Mouse (Mus musculus) midbrain, embryonic 14.5 days (tissue): ENCODE data around the gene Pak3. TPM values are rescaled to one million over a fixed set of nuclear protein-coding genes. Genes with fewer than 3 reads are reported as not detected.
"Not testable (repeated sequence)": the region's sequence is repeated elsewhere in the genome, so short reads cannot be mapped to it uniquely, and the experiment has no call there.

Experiments
- ATAC-seq: fragments of 200-750 bp; cut with Nextera tagmentation; 2 replicates; pipeline ENCODE4 v1.8.0; 2017; ENCODE audit warnings: moderate number of reproducible peaks, moderate library complexity; ENCODE audit not compliant: low FRiP score, low TSS enrichment
- DNase-seq: peaks from one replicate; pipeline ENCODE4 v3.0.0-alpha.2; 2015
- H3K27ac ChIP-seq: fragments of 300-500 bp; sonication (generic); replicated peaks from 2 replicates; pipeline ENCODE4 v1.5.1; 2014; ENCODE audit warnings: mild to moderate bottlenecking, low read depth, low read length, moderate library complexity
- H3K27me3 ChIP-seq: fragments of 300-500 bp; sonication (generic); 2 replicates; pipeline ENCODE4 v1.6.1; 2014; ENCODE audit warnings: low read length, control low read depth, mixed read lengths; ENCODE audit not compliant: control insufficient read depth, insufficient read depth
- H3K36me3 ChIP-seq: fragments of 300-500 bp; sonication (generic); 2 replicates; pipeline ENCODE4 v1.6.1; 2014; ENCODE audit warnings: low read length, control low read depth; ENCODE audit not compliant: control insufficient read depth, insufficient read depth
- H3K4me1 ChIP-seq: fragments of 300-500 bp; sonication (generic); 2 replicates; pipeline ENCODE4 v1.6.1; 2014; ENCODE audit warnings: mild to moderate bottlenecking, antibody characterized with exemption, low read length, control low read depth; ENCODE audit not compliant: control insufficient read depth, insufficient read depth
- H3K4me2 ChIP-seq: fragments of 300-500 bp; sonication (generic); 2 replicates; pipeline ENCODE4 v1.6.1; 2014; ENCODE audit warnings: mild to moderate bottlenecking, low read length, moderate library complexity
- H3K4me3 ChIP-seq: fragments of 300-500 bp; sonication (generic); replicated peaks from 2 replicates; pipeline ENCODE4 v1.5.1; 2014; ENCODE audit warnings: low read depth, low read length
- H3K9ac ChIP-seq: fragments of 300-500 bp; sonication (generic); replicated peaks from 2 replicates; pipeline ENCODE4 v1.6.1; 2014; ENCODE audit warnings: mild to moderate bottlenecking, low read length, moderate library complexity
- H3K9me3 ChIP-seq: fragments of 300-500 bp; sonication (generic); 2 replicates; pipeline ENCODE4 v1.6.1; 2016; ENCODE audit warnings: low read length, control low read depth, mixed read lengths; ENCODE audit not compliant: control insufficient read depth
- WGBS: fragments of 180-500 bp; shearing (Covaris S2); extraction: QIAGEN DNeasy Blood & Tissue Kit; methylation state at CpG from one replicate; pipeline ENCODE4 v1.1.7; 2014; 5-methylcytosine and 5-hydroxymethylcytosine counted together
- polyA plus RNA-seq: library from polyadenylated mRNA; unstranded; fragments of >200 nt; fragmentation: Nextera tagmentation; extraction: Ambion mirVana; gene quantifications from 2 replicates; pipeline ENCODE4 v1.2.1, GENCODE M21; 2014

Pak3 gene
- 211 and 249 TPM in 2 replicates for polyA plus RNA-seq

- peak within 1 kb of the TSS; percentile 46 for H3K4me3 ChIP-seq
- peak within 1 kb of the TSS; percentile 72 for H3K9ac ChIP-seq
- H3K4me2 ChIP-seq: peak within 1 kb of the TSS; percentile 55
- DNase-seq (peak; percentile 73), ATAC-seq (peak; percentile 81)
- no peaks in the 10 kb centered on the region for H3K36me3 ChIP-seq
- H3K27me3 ChIP-seq: no peaks in the 10 kb centered on the region
- WGBS: 24% methylated on average over 23 of the region's 23 CpGs
- peak within 1 kb of the TSS; percentile 95 for H3K27ac ChIP-seq
- no peaks in the 10 kb centered on the region for H3K9me3 ChIP-seq
- no peaks in the 10 kb centered on the region for H3K4me1 ChIP-seq
Observed at GRCm38 (mm10) chrX:143518168-143518901, at the start of gene Pak3. Gene Pak3 (plus strand): TSS chrX:143518591.

DNA sequence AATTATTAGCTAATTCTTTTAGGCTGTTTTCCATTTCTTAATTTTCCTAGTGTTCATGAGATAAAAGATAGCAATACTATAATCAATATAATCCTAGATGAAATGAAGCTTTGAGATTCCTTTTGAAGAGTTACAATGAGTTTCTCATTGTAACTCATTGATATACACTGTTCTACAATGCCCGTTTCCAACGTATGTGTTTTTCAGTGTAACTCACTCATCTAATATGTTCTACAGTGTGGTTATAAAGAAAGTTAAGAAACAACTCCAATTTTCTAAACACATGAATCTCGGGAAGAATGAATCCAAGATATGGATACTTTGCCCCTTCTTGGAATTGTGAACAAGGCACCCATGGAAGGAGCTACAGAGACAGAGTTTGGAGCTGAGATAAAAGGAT lies 35.5 kb upstream of the Pak3 start:
- WGBS: 68% methylated on average over 3 of the region's 3 CpGs
- no peak overlapping the region for H3K4me3 ChIP-seq
- no peak overlapping the region for H3K27ac ChIP-seq
- no peaks in the 10 kb centered on the region for H3K27me3 ChIP-seq
- DNase-seq (peak; percentile 100), ATAC-seq (peak; percentile 100)
- no peaks in the 10 kb centered on the region for H3K9me3 ChIP-seq
- no peaks in the 10 kb centered on the region for H3K36me3 ChIP-seq
- no peaks in the 10 kb centered on the region for H3K4me1 ChIP-seq
- H3K9ac ChIP-seq: no peak overlapping the region
- H3K4me2 ChIP-seq: no peak overlapping the region

DNA sequence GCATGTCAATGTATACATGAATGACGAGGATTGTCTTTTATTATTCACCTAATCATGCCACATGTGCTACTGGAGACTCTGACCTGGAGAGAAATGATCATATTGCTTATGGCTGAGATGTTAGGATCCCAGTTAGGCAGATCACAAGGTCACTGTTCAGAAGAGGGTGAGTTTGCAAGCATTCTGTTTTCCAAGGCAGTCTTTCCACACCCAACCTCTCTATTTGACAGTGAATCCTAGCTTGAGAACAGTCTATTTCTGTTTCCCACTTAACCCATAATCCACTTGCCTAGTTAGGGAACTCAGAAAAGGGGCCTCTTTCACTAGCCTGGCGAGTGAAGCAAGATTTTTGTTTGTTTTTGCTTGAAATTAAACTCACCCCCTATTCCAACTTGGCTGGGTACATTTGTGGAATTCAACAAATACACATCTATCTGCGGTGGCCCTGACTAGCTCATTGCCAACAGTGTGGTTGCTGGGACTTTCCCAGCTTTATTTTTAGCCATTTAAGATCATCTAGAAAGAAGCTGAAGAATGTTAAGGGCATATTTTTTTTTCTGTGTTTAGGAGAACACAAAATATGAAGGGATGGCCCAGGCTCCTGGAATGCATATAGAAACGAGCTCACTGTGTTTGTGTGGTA lies 17.2 kb upstream of the Pak3 start:
- Histone ChIP-seq H3K27ac (no peak overlapping the region), H3K4me2 (no peak overlapping the region), H3K9ac (no peak overlapping the region), H3K27me3 (no peaks in the 10 kb centered on the region), H3K4me3 (no peak overlapping the region), H3K4me1 (no peaks in the 10 kb centered on the region), H3K36me3 (no peaks in the 10 kb centered on the region), H3K9me3 (no peaks in the 10 kb centered on the region)
- ATAC-seq (no peak), DNase-seq (no peak)
- WGBS: 63% methylated on average over 4 of the region's 4 CpGs

DNA sequence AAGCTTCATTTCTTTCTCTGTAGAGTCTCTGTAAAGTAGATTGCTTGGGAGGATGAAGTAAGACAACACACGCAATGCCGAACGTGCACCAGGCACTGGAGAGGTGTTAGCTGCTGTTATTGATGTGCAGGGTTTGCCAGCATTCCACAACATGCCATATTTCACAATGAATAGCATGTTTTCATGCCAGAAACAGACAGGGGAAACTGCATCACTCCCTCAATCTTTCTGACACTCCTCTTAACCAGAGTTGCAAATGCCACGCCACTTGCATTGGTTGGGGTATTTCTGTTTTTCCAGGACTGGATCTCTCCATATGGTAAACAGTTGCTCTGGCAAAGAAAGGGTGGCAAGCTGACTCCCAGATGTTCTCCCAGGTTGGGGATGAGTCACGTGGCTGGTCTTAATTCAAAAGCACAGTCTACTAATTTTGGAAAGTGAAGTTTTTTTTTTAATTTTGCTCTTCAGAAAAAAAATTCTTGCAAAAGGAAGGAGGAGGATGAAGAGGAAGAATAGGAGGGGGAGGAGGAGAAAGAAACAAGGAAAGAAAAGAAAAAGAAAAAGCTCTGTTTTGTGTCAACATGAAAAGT lies 16.5 kb upstream of the Pak3 start:
- DNase-seq (no peak), ATAC-seq (no peak)
- no peaks in the 10 kb centered on the region for H3K9me3 ChIP-seq
- 75% methylated on average over 5 of the region's 5 CpGs for WGBS
- no peaks in the 10 kb centered on the region for H3K27me3 ChIP-seq
- no peak overlapping the region for H3K4me2 ChIP-seq
- H3K4me1 ChIP-seq: no peaks in the 10 kb centered on the region
- no peaks in the 10 kb centered on the region for H3K36me3 ChIP-seq
- H3K9ac ChIP-seq: no peak overlapping the region
- H3K4me3 ChIP-seq: no peak overlapping the region
- H3K27ac ChIP-seq: no peak overlapping the region

- DNase-seq (peak; percentile 64), ATAC-seq (peak; percentile 78)
- WGBS: 24% methylated on average over 7 of the region's 7 CpGs
Observed at GRCm38 (mm10) chrX:143518917-143519316, 526 bp downstream of the Pak3 start.

GRCm38 (mm10) chrX:143519454-143519853 lies 1.1 kb downstream of the Pak3 start:
- not testable (repeated sequence) for H3K36me3 ChIP-seq
- H3K27ac ChIP-seq: 0 out of 2 replicates have a peak overlapping the region, but pooled peaks have one; percentile 32
- DNase-seq: peak; percentile 13

More at GRCm38 (mm10) chrX:143518917-143519316, 526 bp downstream of the Pak3 start:
- H3K9ac ChIP-seq: peak overlapping the region; percentile 72
- H3K4me1 ChIP-seq: no peaks in the 10 kb centered on the region
- H3K9me3 ChIP-seq: no peaks in the 10 kb centered on the region
- peak overlapping the region; percentile 55 for H3K4me2 ChIP-seq
- H3K27me3 ChIP-seq: no peaks in the 10 kb centered on the region
- H3K36me3 ChIP-seq: no peaks in the 10 kb centered on the region
- peak overlapping the region; percentile 95 for H3K27ac ChIP-seq
- H3K4me3 ChIP-seq: peak overlapping the region; percentile 46

GRCm38 (mm10) chrX:143520195-143520594 lies 1.8 kb downstream of the Pak3 start:
- no peak overlapping the region for H3K9ac ChIP-seq
- peak overlapping the region; percentile 55 for H3K4me2 ChIP-seq
- no peaks in the 10 kb centered on the region for H3K27me3 ChIP-seq
- no peak overlapping the region for H3K27ac ChIP-seq
- peak overlapping the region; percentile 46; the same call in 1 of the 2 replicates for H3K4me3 ChIP-seq
- ATAC-seq (peak; percentile 57; the same call in 1 of the 2 replicates), DNase-seq (peak; percentile 35)
- H3K36me3 ChIP-seq: no peaks in the 10 kb centered on the region
- 29% methylated on average over 1 of the region's 1 CpGs for WGBS
- no peaks in the 10 kb centered on the region for H3K4me1 ChIP-seq
- no peaks in the 10 kb centered on the region for H3K9me3 ChIP-seq

More at GRCm38 (mm10) chrX:143519454-143519853, 1.1 kb downstream of the Pak3 start:
- 66% methylated on average over 5 of the region's 5 CpGs for WGBS
- not testable (repeated sequence) for ATAC-seq, H3K27me3 ChIP-seq, H3K9me3 ChIP-seq, H3K4me1 ChIP-seq, H3K9ac ChIP-seq
- peak overlapping the region; percentile 55 for H3K4me2 ChIP-seq
- peak overlapping the region; percentile 46 for H3K4me3 ChIP-seq

DNA sequence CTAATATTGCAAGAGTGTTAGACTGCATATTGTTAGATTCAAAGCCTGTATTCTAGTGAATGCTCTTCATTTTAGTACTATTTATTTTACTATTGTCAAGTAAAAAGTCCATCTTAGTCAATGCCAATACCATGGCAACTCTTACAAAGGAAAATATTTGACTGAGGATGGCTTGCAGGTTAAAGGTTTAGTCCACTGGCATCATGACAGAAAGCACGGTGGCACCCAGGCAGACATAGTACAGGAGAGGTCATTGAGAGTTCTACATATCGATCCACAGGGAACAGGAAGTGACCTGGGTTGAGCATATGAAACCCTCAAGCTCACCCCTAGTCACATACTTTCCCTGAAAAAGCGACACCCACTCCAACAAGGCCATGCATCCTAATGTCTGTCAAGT lies 13.9 kb downstream of the Pak3 start:
- Histone ChIP-seq H3K4me2 (no peak overlapping the region), H3K4me1 (no peaks in the 10 kb centered on the region), H3K4me3 (no peak overlapping the region), H3K9ac (no peak overlapping the region), H3K9me3 (no peaks in the 10 kb centered on the region), H3K36me3 (no peaks in the 10 kb centered on the region), H3K27ac (no peak overlapping the region), H3K27me3 (no peaks in the 10 kb centered on the region)
- 84% methylated on average over 3 of the region's 3 CpGs for WGBS
- ATAC-seq: no peak
- no peak for DNase-seq
